Mouse (Mus musculus) lung, postnatal 14 days (tissue): ENCODE results near the gene Ttc34.
A peak's percentile ranks its signal among the peaks of the same experiment; 100 is the strongest.

ENCODE experiments used
- DNase-seq: peaks from one replicate; pipeline ENCODE4 v3.0.0; 2021

The Ttc34 gene

GRCm38 (mm10) chr4:154857366-154858240 is 20.3 kb downstream of the Ttc34 start:
- no peak for DNase-seq

GRCm38 (mm10) chr4:154858601-154859000 is 21.3 kb downstream of the Ttc34 start:
- DNase-seq = no peak

- no peak for DNase-seq
These were observed 24.7 kb downstream of the Ttc34 start for GRCm38 (mm10) chr4:154861967-154862366.

- no peak for DNase-seq
These were observed 26.2 kb downstream of the Ttc34 start for GRCm38 (mm10) chr4:154863436-154863935.

GRCm38 (mm10) chr4:154864271-154864771 is 27.1 kb downstream of the Ttc34 start:
- DNase-seq = peak; percentile 95

GRCm38 (mm10) chr4:154864961-154865760 is 27.9 kb downstream of the Ttc34 start:
- no peak for DNase-seq

GRCm38 (mm10) chr4:154866391-154866790 is 29.1 kb downstream of the Ttc34 start:
- DNase-seq = no peak

- no peak for DNase-seq
These were observed 30.0 kb downstream of the Ttc34 start for GRCm38 (mm10) chr4:154867257-154867656.

GRCm38 (mm10) chr4:154869440-154869839 is 32.2 kb downstream of the Ttc34 start, which contains the start of gene Mmel1:
Gene Mmel1 (plus strand): TSS chr4:154869585.
- DNase-seq = no peak

- no peak for DNase-seq
These were observed 33.5 kb downstream of the Ttc34 start for GRCm38 (mm10) chr4:154870721-154871120.

GRCm38 (mm10) chr4:154871757-154872251 is 34.5 kb downstream of the Ttc34 start:
- DNase-seq = no peak

- DNase-seq = no peak
These were observed 35.9 kb downstream of the Ttc34 start for GRCm38 (mm10) chr4:154873186-154873585.

GRCm38 (mm10) chr4:154877864-154878548 is 40.7 kb downstream of the Ttc34 start:
- peak; percentile 97 for DNase-seq

- DNase-seq = no peak
These were observed 43.5 kb downstream of the Ttc34 start for GRCm38 (mm10) chr4:154880730-154881129.

- no peak for DNase-seq
These were observed 44.9 kb downstream of the Ttc34 start for GRCm38 (mm10) chr4:154882014-154882659.

GRCm38 (mm10) chr4:154885416-154885815 is 48.2 kb downstream of the Ttc34 start:
- no peak for DNase-seq

GRCm38 (mm10) chr4:154886876-154887592 is 49.8 kb downstream of the Ttc34 start:
- DNase-seq = no peak

- no peak for DNase-seq
These were observed 50.5 kb downstream of the Ttc34 start for GRCm38 (mm10) chr4:154887593-154888250.

- no peak for DNase-seq
These were observed 53.6 kb downstream of the Ttc34 start for GRCm38 (mm10) chr4:154890887-154891286.

- no peak for DNase-seq
These were observed 58.3 kb downstream of the Ttc34 start for GRCm38 (mm10) chr4:154895549-154895948.
